Mouse (Mus musculus) ES-Bruce4 (cell line): ENCODE data around the gene Rom1.

Experiments used
- CTCF ChIP-seq: IDR thresholded peaks from one replicate; pipeline ENCODE4 v1.8.1; 2011; ENCODE audit warnings: low read depth, low read length
- EP300 ChIP-seq: IDR thresholded peaks from 2 replicates; pipeline ENCODE4 v1.6.1; 2011; ENCODE audit warnings: low read depth, low read length; ENCODE audit not compliant: insufficient read depth
- POLR2A ChIP-seq: IDR thresholded peaks from one replicate; pipeline ENCODE4 v1.8.1; 2011; ENCODE audit warnings: low read length; ENCODE audit not compliant: insufficient read depth

- TF ChIP-seq POLR2A (no peak), CTCF (peak; percentile 86), EP300 (0 out of 2 replicates have a peak, but pooled peaks have one; percentile 8)
Measured at GRCm38 (mm10) chr19:8976535-8976934, 47.4 kb upstream of the Rom1 start.
